Mouse (Mus musculus) heart, embryonic 10.5 days (tissue): ENCODE measurements around the gene Spred1. TPM values are rescaled to one million over a fixed set of nuclear protein-coding genes. Genes with fewer than 3 reads are reported as not detected.

Source experiments
- DNase-seq: peaks from one replicate; pipeline ENCODE4 v3.0.0-alpha.2; 2017; ENCODE audit warnings: low spot score
- H3K27ac ChIP-seq: fragments of 300-500 bp; sonication (generic); 2 replicates; pipeline ENCODE4 v1.5.1; 2016; ENCODE audit warnings: mild to moderate bottlenecking
- H3K27me3 ChIP-seq: fragments of 300-500 bp; sonication (generic); 2 replicates; pipeline ENCODE4 v1.6.1; 2016; ENCODE audit warnings: mild to moderate bottlenecking; ENCODE audit not compliant: poor library complexity, insufficient read depth, severe bottlenecking
- H3K36me3 ChIP-seq: fragments of 300-500 bp; sonication (generic); 2 replicates; pipeline ENCODE4 v1.6.1; 2016; ENCODE audit warnings: mild to moderate bottlenecking, moderate library complexity
- H3K4me1 ChIP-seq: fragments of 300-500 bp; sonication (generic); 2 replicates; pipeline ENCODE4 v1.6.1; 2016; ENCODE audit warnings: mild to moderate bottlenecking
- H3K4me3 ChIP-seq: fragments of 300-500 bp; sonication (generic); 2 replicates; pipeline ENCODE4 v1.5.1; 2016; ENCODE audit warnings: mild to moderate bottlenecking, moderate library complexity
- H3K9me3 ChIP-seq: fragments of 300-500 bp; sonication (generic); 2 replicates; pipeline ENCODE4 v1.6.1; 2016; ENCODE audit warnings: mild to moderate bottlenecking, moderate library complexity
- WGBS: fragments of 180-500 bp; shearing (Covaris S2); methylation state at CpG from one replicate; pipeline ENCODE4 v1.1.7; 2016; 5-methylcytosine and 5-hydroxymethylcytosine counted together
- polyA plus RNA-seq: library from polyadenylated mRNA; unstranded; fragments of >200 nt; fragmentation: Nextera tagmentation; extraction: Ambion mirVana; gene quantifications from 2 replicates; pipeline ENCODE4 v1.2.1, GENCODE M21; 2016

Gene Spred1
- polyA plus RNA-seq, 1 experiment from 2014 or later = 7.0 TPM

DNA sequence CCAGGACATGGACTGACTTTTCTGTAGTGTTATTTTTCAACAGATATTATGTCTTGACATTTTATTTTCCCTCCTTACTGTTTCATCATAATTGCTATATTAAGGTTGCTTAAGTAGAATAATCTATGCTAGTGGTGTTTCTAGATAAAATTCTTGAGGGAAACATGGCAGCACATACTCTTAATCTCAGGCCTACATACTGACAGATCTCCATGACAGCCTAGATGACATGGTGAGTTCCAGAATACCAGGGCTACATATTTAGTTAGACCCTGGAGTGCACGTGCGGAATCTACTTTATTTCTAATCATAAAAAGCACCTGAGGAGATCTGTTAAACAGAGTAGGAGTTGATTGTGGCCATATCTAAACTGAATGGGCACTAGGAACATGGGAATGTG is 47.2 kb downstream of the Spred1 start:
- Histone ChIP-seq H3K4me3 (no peak overlapping the region), H3K9me3 (no peaks in the 10 kb centered on the region), H3K27ac (no peak overlapping the region), H3K36me3 (peaks cover 17% of the 10 kb centered on the region), H3K27me3 (no peaks in the 10 kb centered on the region), H3K4me1 (no peaks in the 10 kb centered on the region)
- no peak for DNase-seq
- whole genome bisulfite sequencing = 73% methylated on average over 2 of the region's 2 CpGs

DNA sequence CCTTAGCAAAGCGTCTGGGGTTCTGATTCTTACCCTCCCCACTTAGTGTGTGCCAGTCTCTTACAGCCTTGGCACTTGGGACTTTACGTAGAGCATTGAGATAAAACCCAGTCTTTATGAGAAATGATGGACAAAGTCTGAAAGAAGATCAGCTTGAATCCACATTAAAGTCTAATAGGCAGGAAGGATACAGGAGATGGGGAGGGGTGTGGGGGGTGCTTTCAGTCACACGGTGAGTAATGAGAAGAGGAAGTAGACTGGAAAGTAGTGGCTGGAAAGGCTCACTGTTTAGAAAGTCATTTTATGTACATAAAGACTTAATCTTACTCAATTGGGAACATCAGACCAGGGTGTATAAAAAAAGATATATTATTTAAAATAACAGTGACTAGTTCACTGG is 47.9 kb downstream of the Spred1 start:
- Histone ChIP-seq H3K4me3 (no peak overlapping the region), H3K4me1 (no peaks in the 10 kb centered on the region), H3K27me3 (no peaks in the 10 kb centered on the region), H3K9me3 (no peaks in the 10 kb centered on the region), H3K27ac (no peak overlapping the region), H3K36me3 (peaks cover 17% of the 10 kb centered on the region)
- no peak for DNase-seq
- 69% methylated on average over 3 of the region's 3 CpGs for WGBS

DNA sequence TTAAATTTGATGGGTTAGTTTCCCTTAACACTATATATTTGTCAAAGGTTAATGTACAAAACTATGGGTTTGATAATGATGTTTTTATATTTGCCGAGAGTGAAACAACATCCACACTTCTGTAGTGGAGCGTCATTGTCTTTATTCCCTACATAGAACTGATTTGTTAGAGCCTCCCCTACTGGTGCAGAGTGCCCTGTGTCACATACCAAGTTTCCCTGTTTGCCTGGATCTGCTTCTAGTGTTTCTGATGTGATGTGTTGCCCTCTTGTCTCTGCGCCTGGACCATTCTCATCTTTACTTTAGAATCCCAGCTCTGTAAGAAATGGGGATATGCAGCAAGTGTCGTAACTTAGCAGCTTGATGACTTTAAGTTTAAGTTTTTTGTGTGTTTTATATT is 51.8 kb downstream of the Spred1 start:
- Histone ChIP-seq H3K36me3 (peaks cover 42% of the 10 kb centered on the region), H3K27me3 (no peaks in the 10 kb centered on the region), H3K9me3 (no peaks in the 10 kb centered on the region), H3K4me1 (no peaks in the 10 kb centered on the region), H3K27ac (no peak overlapping the region), H3K4me3 (no peak overlapping the region)
- no peak for DNase-seq
- WGBS = 82% methylated on average over 4 of the region's 4 CpGs

DNA sequence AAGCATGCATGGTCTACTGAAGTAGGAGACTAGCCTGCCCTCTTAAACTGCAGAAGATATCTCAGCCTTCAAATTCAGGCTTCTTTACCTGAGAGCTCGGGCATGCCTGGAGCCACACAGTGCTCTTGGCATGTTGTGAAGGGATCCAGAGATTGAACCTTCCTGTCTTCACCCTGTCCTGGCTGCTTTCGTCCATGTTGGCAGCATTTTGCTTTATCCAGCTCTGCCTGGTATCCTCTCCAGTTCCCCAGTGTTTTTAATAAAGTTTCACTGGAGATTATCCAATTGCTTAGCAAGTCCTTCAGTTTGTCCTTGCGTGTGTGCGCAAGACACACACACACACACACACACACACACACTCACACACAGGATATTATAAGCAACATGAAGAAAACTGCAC is 54.9 kb downstream of the Spred1 start:
- no peaks in the 10 kb centered on the region for H3K4me1 ChIP-seq
- DNase-seq = no peak
- WGBS = 82% methylated on average over 4 of the region's 4 CpGs
- H3K36me3 ChIP-seq = peaks cover 43% of the 10 kb centered on the region
- no peak overlapping the region for H3K4me3 ChIP-seq
- H3K27me3 ChIP-seq = no peaks in the 10 kb centered on the region
- no peak overlapping the region for H3K27ac ChIP-seq
- no peaks in the 10 kb centered on the region for H3K9me3 ChIP-seq

DNA sequence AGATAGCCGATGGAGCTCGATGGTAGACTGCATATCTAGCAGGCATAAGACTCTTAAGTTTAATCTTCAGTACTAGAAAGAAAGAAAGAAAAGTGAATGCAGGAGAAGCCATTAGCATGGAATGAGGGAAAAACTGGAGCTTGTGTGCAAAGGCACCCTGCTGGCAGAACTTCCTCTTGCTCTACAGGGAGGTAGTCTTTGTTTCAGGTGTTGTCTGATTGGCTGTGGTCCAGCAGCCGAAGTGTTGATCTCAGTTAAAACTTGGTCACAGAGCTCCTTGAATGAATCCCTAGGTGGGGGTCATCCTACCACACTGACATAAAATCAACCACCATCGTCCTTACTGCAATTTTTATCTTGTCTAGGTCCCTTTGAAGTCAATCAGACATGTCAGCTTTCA is 55.8 kb downstream of the Spred1 start:
- H3K4me3 ChIP-seq = no peak overlapping the region
- WGBS = 74% methylated on average over 4 of the region's 4 CpGs
- no peaks in the 10 kb centered on the region for H3K9me3 ChIP-seq
- H3K4me1 ChIP-seq = no peaks in the 10 kb centered on the region
- H3K27me3 ChIP-seq = no peaks in the 10 kb centered on the region
- H3K27ac ChIP-seq = no peak overlapping the region
- no peak for DNase-seq
- peaks cover 42% of the 10 kb centered on the region for H3K36me3 ChIP-seq

DNA sequence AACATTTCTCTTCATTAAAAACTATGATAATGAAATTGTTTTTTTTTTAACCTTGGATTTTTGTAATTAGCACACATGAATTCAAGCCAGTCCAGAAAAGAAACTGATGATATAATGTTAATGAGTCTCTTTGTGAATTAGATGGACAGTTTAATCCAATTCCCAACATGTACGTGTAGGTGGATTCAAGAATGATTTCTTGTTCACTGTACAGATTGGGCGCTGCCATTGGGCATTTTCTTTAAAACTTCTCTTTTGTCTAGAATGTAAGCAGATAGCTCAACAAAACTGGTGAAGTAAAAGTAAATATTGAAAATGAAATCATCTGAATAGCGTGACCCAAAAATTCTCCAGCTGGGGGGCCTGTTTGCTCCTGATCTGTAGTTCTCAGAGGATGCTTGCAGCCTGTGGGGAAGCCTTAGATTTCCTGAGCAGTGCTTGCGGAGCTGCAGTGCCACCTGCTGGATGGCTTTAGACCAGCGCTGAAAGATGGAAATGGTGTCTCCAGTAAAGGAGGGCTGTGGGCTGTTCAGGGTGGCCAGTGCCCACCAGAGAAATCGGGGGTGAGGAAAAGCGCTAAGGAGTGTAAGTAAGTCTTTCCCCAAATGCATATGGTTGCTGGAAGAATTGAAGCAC is 59.2 kb downstream of the Spred1 start:
- Histone ChIP-seq H3K4me1 (no peaks in the 10 kb centered on the region), H3K36me3 (peaks cover 54% of the 10 kb centered on the region), H3K27ac (no peak overlapping the region), H3K9me3 (no peaks in the 10 kb centered on the region), H3K27me3 (no peaks in the 10 kb centered on the region), H3K4me3 (no peak overlapping the region)
- no peak for DNase-seq
- 42% methylated on average over 7 of the region's 7 CpGs for WGBS

DNA sequence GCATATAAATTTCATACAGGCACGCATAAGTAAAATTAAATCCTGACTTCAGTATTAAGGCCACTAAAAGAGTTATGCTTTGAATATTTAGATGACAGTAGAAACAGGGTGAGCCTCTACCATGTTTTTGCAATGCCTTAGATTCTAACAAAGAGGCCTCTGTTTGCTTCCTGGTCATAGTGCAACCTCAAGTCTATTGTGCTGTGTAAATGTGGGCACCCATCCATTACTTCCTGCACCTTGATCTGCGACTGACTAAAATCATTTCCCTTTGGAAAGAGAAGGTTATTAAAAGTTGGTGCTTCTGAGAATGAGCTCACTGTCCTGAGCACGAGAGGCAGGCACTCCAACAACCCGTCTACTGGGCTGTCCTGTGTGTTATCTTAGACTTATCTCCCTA is 64.4 kb downstream of the Spred1 start:
- no peak for DNase-seq
- no peaks in the 10 kb centered on the region for H3K9me3 ChIP-seq
- H3K4me1 ChIP-seq = no peaks in the 10 kb centered on the region
- H3K27me3 ChIP-seq = no peaks in the 10 kb centered on the region
- no peak overlapping the region for H3K27ac ChIP-seq
- H3K36me3 ChIP-seq = peaks cover 44% of the 10 kb centered on the region
- H3K4me3 ChIP-seq = no peak overlapping the region
- WGBS = 73% methylated on average over 4 of the region's 4 CpGs

DNA sequence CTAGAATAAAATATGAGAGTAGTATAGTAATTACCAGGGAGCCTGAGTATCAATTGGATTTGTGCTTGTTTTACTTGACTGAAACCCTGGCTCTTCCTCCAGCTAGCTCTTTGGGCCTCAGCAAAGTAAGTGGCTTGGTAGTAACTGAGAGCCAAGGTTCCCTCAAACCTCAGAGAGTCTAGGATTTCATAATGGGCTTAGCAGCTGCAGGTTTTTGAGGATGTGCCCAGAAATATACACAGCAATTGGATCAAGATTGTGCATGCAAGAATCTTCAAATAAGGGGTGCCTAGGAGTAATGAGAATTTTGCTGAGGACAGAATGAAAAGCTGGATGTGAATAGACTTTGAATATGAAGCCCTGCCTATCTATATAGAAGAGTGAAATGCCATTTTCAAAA is 69.7 kb downstream of the Spred1 start:
- DNase-seq = no peak
- peaks cover 8% of the 10 kb centered on the region for H3K36me3 ChIP-seq
- H3K9me3 ChIP-seq = no peaks in the 10 kb centered on the region
- H3K27ac ChIP-seq = no peak overlapping the region
- no peaks in the 10 kb centered on the region for H3K27me3 ChIP-seq
- H3K4me1 ChIP-seq = peaks cover 12% of the 10 kb centered on the region; the same call in 1 of the 2 replicates
- H3K4me3 ChIP-seq = no peak overlapping the region

DNA sequence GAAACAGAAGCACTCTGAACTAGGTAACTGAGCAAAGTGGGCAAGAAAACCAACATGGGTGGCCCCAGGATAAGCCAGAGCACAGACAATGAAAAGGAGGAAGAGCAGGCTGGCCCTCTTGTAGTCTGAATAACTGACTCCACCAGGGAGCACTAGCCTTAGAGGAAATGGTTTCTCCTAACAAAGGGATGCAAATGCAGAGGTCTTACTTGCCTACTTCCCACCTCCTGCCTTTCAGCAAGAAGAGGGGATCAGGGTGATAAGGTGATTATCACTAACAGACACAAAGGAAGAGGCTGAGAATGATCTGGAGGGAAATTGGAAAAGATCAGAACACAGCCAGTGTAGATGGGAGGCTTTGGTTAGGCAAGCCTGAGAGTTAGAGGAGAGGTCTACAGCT is 73.1 kb downstream of the Spred1 start:
- Histone ChIP-seq H3K9me3 (no peaks in the 10 kb centered on the region), H3K36me3 (no peaks in the 10 kb centered on the region; the same call in 1 of the 2 replicates), H3K4me3 (no peak overlapping the region), H3K27ac (no peak overlapping the region), H3K4me1 (peaks cover 12% of the 10 kb centered on the region; the same call in 1 of the 2 replicates), H3K27me3 (no peaks in the 10 kb centered on the region)
- no peak for DNase-seq

DNA sequence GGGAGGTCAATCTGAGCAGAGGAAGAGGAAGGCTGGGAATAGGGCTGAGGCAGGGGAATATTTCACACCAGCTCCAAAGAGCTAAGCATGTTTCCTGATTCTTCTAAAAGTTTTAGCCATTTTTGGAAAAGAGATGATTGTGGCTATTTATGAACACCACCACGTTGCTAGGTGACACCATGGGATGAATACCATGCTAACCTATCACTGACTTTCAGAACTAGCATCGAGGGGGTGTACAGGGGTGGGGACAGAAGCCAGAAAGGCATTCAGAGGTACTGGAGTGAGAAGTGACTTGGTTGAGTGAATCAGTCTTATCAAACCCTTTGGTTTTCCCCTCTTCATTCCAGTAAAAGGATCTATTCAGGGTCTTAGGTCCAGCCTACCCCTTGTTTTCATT is 74.0 kb downstream of the Spred1 start:
- no peaks in the 10 kb centered on the region for H3K27me3 ChIP-seq
- no peak for DNase-seq
- no peaks in the 10 kb centered on the region; the same call in 1 of the 2 replicates for H3K36me3 ChIP-seq
- WGBS = 32% methylated on average over 2 of the region's 2 CpGs
- H3K9me3 ChIP-seq = no peaks in the 10 kb centered on the region
- H3K27ac ChIP-seq = no peak overlapping the region
- H3K4me3 ChIP-seq = no peak overlapping the region
- H3K4me1 ChIP-seq = peaks cover 16% of the 10 kb centered on the region; the same call in 1 of the 2 replicates

DNA sequence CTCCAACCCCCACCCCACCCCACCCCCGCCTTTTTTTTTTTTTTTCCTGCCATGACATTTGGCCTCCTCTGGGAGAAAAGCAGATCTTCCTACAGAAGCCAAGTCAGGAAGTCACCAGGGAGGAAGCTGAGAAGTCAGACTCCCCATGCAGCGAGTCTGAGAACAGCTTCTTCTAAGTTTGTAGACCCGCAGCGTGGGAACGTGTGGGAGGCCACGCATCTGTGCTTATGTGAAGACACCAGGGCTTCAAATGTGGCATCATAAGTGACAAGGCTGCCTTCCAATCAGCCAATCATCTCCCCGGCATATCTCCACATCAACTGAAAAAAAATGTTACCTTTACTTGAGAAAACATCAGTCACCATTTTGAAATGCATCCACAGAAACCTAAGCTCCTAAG is 74.4 kb downstream of the Spred1 start:
- DNase-seq = no peak
- no peak overlapping the region for H3K27ac ChIP-seq
- no peaks in the 10 kb centered on the region; the same call in 1 of the 2 replicates for H3K36me3 ChIP-seq
- no peaks in the 10 kb centered on the region for H3K27me3 ChIP-seq
- H3K4me1 ChIP-seq = peaks cover 19% of the 10 kb centered on the region; the same call in 1 of the 2 replicates
- no peaks in the 10 kb centered on the region for H3K9me3 ChIP-seq
- 50% methylated on average over 6 of the region's 7 CpGs for WGBS
- no peak overlapping the region for H3K4me3 ChIP-seq

DNA sequence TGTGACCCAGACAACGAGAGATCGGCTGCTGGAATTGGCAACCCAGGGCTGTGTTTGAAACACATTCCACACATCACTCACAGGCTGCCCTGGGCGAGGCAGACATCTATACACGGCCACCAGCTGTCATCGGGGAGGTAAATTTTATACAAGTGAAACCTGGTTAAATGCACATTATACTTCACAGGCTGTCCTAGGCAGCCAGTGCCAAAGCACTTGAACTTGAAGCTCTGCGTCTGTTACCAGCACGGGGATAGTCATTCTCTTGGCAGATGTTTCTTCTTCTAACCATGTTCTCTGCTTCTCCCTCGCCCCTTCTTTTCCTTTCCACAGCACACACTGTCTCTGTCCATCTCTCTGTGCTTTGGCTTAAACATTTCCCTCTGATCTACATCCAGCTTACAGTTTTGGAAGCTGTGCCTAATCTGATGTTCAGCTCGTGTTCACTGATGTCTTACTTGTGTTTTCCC is 79.7 kb downstream of the Spred1 start:
- Histone ChIP-seq H3K27ac (no peak overlapping the region), H3K9me3 (no peaks in the 10 kb centered on the region), H3K4me1 (peaks cover 17% of the 10 kb centered on the region), H3K4me3 (no peak overlapping the region), H3K27me3 (no peaks in the 10 kb centered on the region), H3K36me3 (no peaks in the 10 kb centered on the region)
- WGBS = 52% methylated on average over 9 of the region's 9 CpGs
- no peak for DNase-seq

DNA sequence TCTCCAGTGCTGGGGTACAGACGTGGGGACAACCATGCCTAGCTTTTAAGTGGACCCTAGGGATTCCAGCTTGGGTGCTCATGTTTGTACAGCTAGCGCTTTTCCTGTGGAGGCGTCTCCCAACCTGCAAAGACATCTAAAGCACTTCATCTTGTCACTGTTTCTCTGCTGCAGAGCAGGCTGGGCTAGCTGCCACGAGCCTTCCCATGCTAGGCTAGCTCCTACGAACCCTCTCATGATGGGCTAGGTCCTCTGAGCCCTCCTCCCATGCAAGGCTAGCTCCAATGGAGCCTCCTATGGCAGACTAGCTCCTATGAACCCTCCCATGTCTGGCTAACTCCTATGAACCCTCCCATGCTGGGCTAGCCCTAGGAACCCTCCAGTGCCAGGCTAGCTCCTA is 82.2 kb downstream of the Spred1 start:
- H3K27me3 ChIP-seq = no peaks in the 10 kb centered on the region
- DNase-seq = no peak
- no peak overlapping the region for H3K4me3 ChIP-seq
- no peaks in the 10 kb centered on the region for H3K36me3 ChIP-seq
- H3K9me3 ChIP-seq = no peaks in the 10 kb centered on the region
- peaks cover 17% of the 10 kb centered on the region for H3K4me1 ChIP-seq
- 54% methylated on average over 5 of the region's 5 CpGs for WGBS
- no peak overlapping the region for H3K27ac ChIP-seq

DNA sequence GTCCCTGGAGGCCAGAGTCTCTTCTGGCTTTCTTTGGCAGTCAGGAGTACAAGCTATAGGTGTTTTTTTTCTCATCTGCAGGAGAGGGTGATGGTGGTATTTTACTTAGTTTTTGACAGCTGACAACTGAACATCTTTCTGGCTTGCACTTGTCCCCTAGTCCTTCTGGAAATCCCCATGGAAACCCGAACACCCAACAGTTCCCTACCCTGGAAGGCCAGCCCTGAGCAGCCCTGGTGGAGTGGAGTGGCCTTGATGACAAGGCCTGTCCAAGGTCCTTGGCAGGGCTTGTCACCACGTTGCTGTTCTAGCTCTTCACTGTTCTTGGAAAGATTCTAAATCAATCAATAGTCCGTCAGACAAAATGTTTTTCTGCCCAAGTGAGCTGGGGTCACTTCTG is 83.4 kb downstream of the Spred1 start:
- 33% methylated on average over 3 of the region's 3 CpGs for WGBS
- Histone ChIP-seq H3K4me3 (no peak overlapping the region), H3K36me3 (no peaks in the 10 kb centered on the region), H3K27me3 (no peaks in the 10 kb centered on the region), H3K27ac (no peak overlapping the region), H3K4me1 (peaks cover 17% of the 10 kb centered on the region), H3K9me3 (no peaks in the 10 kb centered on the region)
- no peak for DNase-seq
